Mouse (Mus musculus) CH12.LX (cell line): ENCODE measurements around the gene Clcn1.

Experiments used
- CTCF ChIP-seq, 2 experiments: IDR thresholded peaks in 1 of 2; conservative IDR thresholded peaks in 1 of 2; 2 replicates each; pipeline ENCODE4 v1.5.1; 2011 to 2012; ENCODE audit warnings: low read depth in 2 of 2, low read length in 2 of 2, improper control_type of control experiment in 1 of 2, inconsistent platforms in 1 of 2, mild to moderate bottlenecking in 1 of 2, moderate library complexity in 1 of 2
- EP300 ChIP-seq: IDR thresholded peaks from 2 replicates; pipeline ENCODE4 v1.6.1; 2011; ENCODE audit warnings: low read length, improper control_type of control experiment
- GABPA ChIP-seq: IDR thresholded peaks from 2 replicates; pipeline ENCODE4 v1.6.1; 2012; ENCODE audit warnings: low read depth, low read length, improper control_type of control experiment, inconsistent platforms; ENCODE audit not compliant: insufficient replicate concordance
- MEF2A ChIP-seq: IDR thresholded peaks from 2 replicates; pipeline ENCODE4 v1.6.1; 2014; ENCODE audit warnings: low read depth, mild to moderate bottlenecking, inconsistent platforms, low read length, improper control_type of control experiment, borderline replicate concordance
- PAX5 ChIP-seq: IDR thresholded peaks from 2 replicates; pipeline ENCODE4 v1.6.1; 2012; ENCODE audit warnings: low read length, inconsistent platforms, mixed read lengths

GRCm38 (mm10) chr6:42339981-42340380 is 53.5 kb downstream of the Clcn1 start:
- TF ChIP-seq PAX5 (no peak), CTCF (conservative IDR thresholded peaks at IDR 0.05 in 1 of 2, IDR thresholded peaks at IDR 0.05 in 1 of 2; ENCODE audit: low read depth in 2 of 2, low read length in 2 of 2) (no peak), EP300 (no peak), GABPA (no peak), MEF2A (no peak)
